Mouse (Mus musculus) lung, postnatal 0 days (tissue): ENCODE results near the gene Ccdc154.

ENCODE experiments used
- CTCF ChIP-seq: IDR thresholded peaks from 2 replicates; pipeline ENCODE4 v1.5.1; 2016; ENCODE audit warnings: antibody characterized with exemption, mild to moderate bottlenecking
- EP300 ChIP-seq: IDR thresholded peaks from 2 replicates; pipeline ENCODE4 v1.6.1; 2016; ENCODE audit warnings: antibody characterized with exemption, mild to moderate bottlenecking, control low read depth

GRCm38 (mm10) chr17:25114908-25115645, 47.2 kb upstream of the Ccdc154 start:
- TF ChIP-seq CTCF: no peak
- TF ChIP-seq EP300: no peak
